Mouse (Mus musculus): ENCODE results near the gene Cutal. TPM values are rescaled to one million over a fixed set of nuclear protein-coding genes. Genes with fewer than 3 reads are reported as not detected.
A peak's percentile ranks its signal among the peaks of the same experiment; 100 is the strongest.

The Cutal gene
- polyA plus RNA-seq, 1 experiment from 2014 or later = 0.65 TPM

- Histone ChIP-seq H3K4me3 (ENCODE audit: low read length) (no peak overlapping the region), H3K36me3 (ENCODE audit: control insufficient read depth, insufficient read depth, low read length) (no peaks in the 10 kb centered on the region; the same call in 1 of the 2 replicates), H3K9me3 (ENCODE audit: control insufficient read depth, low read length) (no peaks in the 10 kb centered on the region), H3K27ac (ENCODE audit: low read length) (no peak overlapping the region), H3K4me2 (ENCODE audit: low read depth, low read length) (no peak overlapping the region), H3K27me3 (ENCODE audit: control insufficient read depth, insufficient read depth, low read depth, low read length) (no peaks in the 10 kb centered on the region), H3K4me1 (replicated peaks; ENCODE audit: control insufficient read depth, insufficient read depth, low read length) (peaks cover 14% of the 10 kb centered on the region), H3K9ac (ENCODE audit: low read length) (no peak overlapping the region)
- ATAC-seq (ENCODE audit: low read depth) = no peak
- WGBS = 91% methylated on average over 1 of the region's 1 CpGs
Measured at GRCm38 (mm10) chr2:34900412-34900811, 26.2 kb downstream of the Cutal start.

- no peak for ATAC-seq (ENCODE audit: low read depth)
- Histone ChIP-seq H3K9ac (ENCODE audit: low read length) (no peak overlapping the region), H3K27me3 (ENCODE audit: control insufficient read depth, insufficient read depth, low read depth, low read length) (no peaks in the 10 kb centered on the region), H3K36me3 (ENCODE audit: control insufficient read depth, insufficient read depth, low read length) (no peaks in the 10 kb centered on the region; the same call in 1 of the 2 replicates), H3K4me3 (ENCODE audit: low read length) (no peak overlapping the region), H3K4me2 (ENCODE audit: low read depth, low read length) (no peak overlapping the region), H3K4me1 (replicated peaks; ENCODE audit: control insufficient read depth, insufficient read depth, low read length) (peaks cover 14% of the 10 kb centered on the region), H3K27ac (ENCODE audit: low read length) (no peak overlapping the region), H3K9me3 (ENCODE audit: control insufficient read depth, low read length) (no peaks in the 10 kb centered on the region)
- 75% methylated on average over 4 of the region's 4 CpGs for WGBS
Measured at GRCm38 (mm10) chr2:34901726-34902125, 27.5 kb downstream of the Cutal start.

GRCm38 (mm10) chr2:34902731-34903130, 28.5 kb downstream of the Cutal start:
- no peak for ATAC-seq (ENCODE audit: low read depth)
- Histone ChIP-seq H3K4me3 (ENCODE audit: low read length) (no peak overlapping the region), H3K4me2 (ENCODE audit: low read depth, low read length) (no peak overlapping the region), H3K9me3 (ENCODE audit: control insufficient read depth, low read length) (no peaks in the 10 kb centered on the region), H3K27me3 (ENCODE audit: control insufficient read depth, insufficient read depth, low read depth, low read length) (no peaks in the 10 kb centered on the region), H3K36me3 (ENCODE audit: control insufficient read depth, insufficient read depth, low read length) (no peaks in the 10 kb centered on the region; the same call in 1 of the 2 replicates), H3K4me1 (replicated peaks; ENCODE audit: control insufficient read depth, insufficient read depth, low read length) (peaks cover 14% of the 10 kb centered on the region), H3K9ac (ENCODE audit: low read length) (peak overlapping the region; percentile 26; the same call in 1 of the 2 replicates), H3K27ac (ENCODE audit: low read length) (peak overlapping the region; percentile 44; the same call in 1 of the 2 replicates)
- 73% methylated on average over 6 of the region's 6 CpGs for WGBS

DNA sequence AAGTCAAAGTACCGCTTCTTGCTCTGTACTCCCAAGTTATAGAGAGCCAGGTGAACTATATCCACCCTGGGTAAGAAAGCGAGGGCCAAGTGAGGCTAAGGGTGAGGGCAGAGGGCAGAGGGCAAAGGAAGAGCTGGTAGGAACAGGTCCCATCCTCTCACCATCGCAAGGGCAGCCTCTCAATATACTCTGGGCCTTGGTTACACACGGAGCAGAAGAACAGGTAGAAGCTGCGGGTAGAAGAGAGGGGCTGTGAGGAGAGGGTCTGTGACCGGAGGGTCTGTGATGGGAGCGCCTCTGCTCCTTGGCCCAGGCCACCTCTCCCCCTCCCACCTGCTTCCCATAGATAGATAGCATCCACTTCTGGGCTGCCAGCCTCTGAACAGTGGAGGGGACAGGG, 29.0 kb downstream of the Cutal start:
- H3K9me3 ChIP-seq (ENCODE audit: control insufficient read depth, low read length) = no peaks in the 10 kb centered on the region
- WGBS = 81% methylated on average over 7 of the region's 7 CpGs
- peak overlapping the region; percentile 44 for H3K27ac ChIP-seq (ENCODE audit: low read length)

DNA sequence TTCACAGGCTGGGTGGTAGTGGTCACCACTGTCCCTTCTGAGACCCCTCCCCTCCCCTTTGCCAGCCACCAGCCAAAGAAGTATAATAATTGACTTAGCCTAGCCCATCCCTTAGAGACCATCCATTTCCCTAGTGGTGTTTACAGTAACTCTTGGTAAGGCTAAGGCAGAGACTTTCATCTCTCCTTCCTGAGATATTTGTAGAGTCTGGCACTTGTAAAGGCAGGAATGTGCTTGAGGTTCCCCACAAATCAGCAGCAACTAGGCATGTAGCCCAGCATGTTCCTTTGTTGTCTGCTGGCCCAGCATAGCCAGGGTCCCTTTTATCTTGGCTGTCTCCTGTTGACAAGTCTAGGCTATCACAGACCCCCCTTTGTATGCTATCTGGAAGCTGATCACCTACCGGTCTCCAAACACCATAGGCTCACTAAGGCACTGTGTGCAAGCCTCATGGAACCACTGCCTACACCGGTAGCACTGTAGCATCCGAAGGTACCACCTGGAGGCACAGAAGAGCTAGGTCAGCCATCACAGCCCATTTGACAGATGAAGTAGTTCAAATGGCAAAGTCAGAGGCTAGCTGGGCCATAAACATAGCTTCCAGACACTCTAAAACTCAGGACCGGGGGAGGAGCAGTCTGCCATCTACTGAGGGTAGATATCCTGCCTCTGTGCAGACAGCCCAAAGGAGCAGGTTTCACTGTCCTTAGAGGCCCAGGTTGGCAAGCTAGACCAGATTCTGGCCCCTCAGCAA, 29.6 kb downstream of the Cutal start:
- Histone ChIP-seq H3K27ac (ENCODE audit: low read length) (peak overlapping the region; percentile 44), H3K4me1 (replicated peaks; ENCODE audit: control insufficient read depth, insufficient read depth, low read length) (peaks cover 14% of the 10 kb centered on the region), H3K4me2 (ENCODE audit: low read depth, low read length) (no peak overlapping the region), H3K9ac (ENCODE audit: low read length) (no peak overlapping the region), H3K36me3 (ENCODE audit: control insufficient read depth, insufficient read depth, low read length) (no peaks in the 10 kb centered on the region; the same call in 1 of the 2 replicates), H3K4me3 (ENCODE audit: low read length) (no peak overlapping the region), H3K27me3 (ENCODE audit: control insufficient read depth, insufficient read depth, low read depth, low read length) (no peaks in the 10 kb centered on the region), H3K9me3 (ENCODE audit: control insufficient read depth, low read length) (no peaks in the 10 kb centered on the region)
- 49% methylated on average over 4 of the region's 4 CpGs for WGBS
- no peak for ATAC-seq (ENCODE audit: low read depth)

More for the DNA sequence above, 29.0 kb downstream of the Cutal start:
- Histone ChIP-seq H3K27me3 (ENCODE audit: control insufficient read depth, insufficient read depth, low read depth, low read length) (no peaks in the 10 kb centered on the region), H3K36me3 (ENCODE audit: control insufficient read depth, insufficient read depth, low read length) (no peaks in the 10 kb centered on the region; the same call in 1 of the 2 replicates), H3K4me2 (ENCODE audit: low read depth, low read length) (no peak overlapping the region), H3K9ac (ENCODE audit: low read length) (peak overlapping the region; percentile 26; the same call in 1 of the 2 replicates), H3K4me3 (ENCODE audit: low read length) (no peak overlapping the region), H3K4me1 (replicated peaks; ENCODE audit: control insufficient read depth, insufficient read depth, low read length) (peaks cover 14% of the 10 kb centered on the region)
- no peak for ATAC-seq (ENCODE audit: low read depth)

GRCm38 (mm10) chr2:34904849-34905542, 30.8 kb downstream of the Cutal start:
- peak overlapping the region; percentile 40 for H3K4me3 ChIP-seq (ENCODE audit: low read length)
- H3K4me2 ChIP-seq (ENCODE audit: low read depth, low read length) = peak overlapping the region; percentile 65
- peak overlapping the region; percentile 47; the same call in 1 of the 2 replicates for H3K27ac ChIP-seq (ENCODE audit: low read length)
- peak overlapping the region; percentile 39; the same call in 1 of the 2 replicates for H3K9ac ChIP-seq (ENCODE audit: low read length)
- peak; percentile 97 for ATAC-seq (ENCODE audit: low read depth)
- no peaks in the 10 kb centered on the region for H3K27me3 ChIP-seq (ENCODE audit: control insufficient read depth, insufficient read depth, low read depth, low read length)
- no peaks in the 10 kb centered on the region for H3K9me3 ChIP-seq (ENCODE audit: control insufficient read depth, low read length)
- peaks cover 14% of the 10 kb centered on the region for H3K4me1 ChIP-seq (replicated peaks; ENCODE audit: control insufficient read depth, insufficient read depth, low read length)
- under 1% methylated on average over 34 of the region's 34 CpGs for WGBS
- H3K36me3 ChIP-seq (ENCODE audit: control insufficient read depth, insufficient read depth, low read length) = no peaks in the 10 kb centered on the region

GRCm38 (mm10) chr2:34906426-34906825, 32.2 kb downstream of the Cutal start:
- Histone ChIP-seq H3K4me3 (ENCODE audit: low read length) (no peak overlapping the region), H3K4me2 (ENCODE audit: low read depth, low read length) (no peak overlapping the region), H3K27me3 (ENCODE audit: control insufficient read depth, insufficient read depth, low read depth, low read length) (no peaks in the 10 kb centered on the region; the same call in 1 of the 2 replicates), H3K36me3 (ENCODE audit: control insufficient read depth, insufficient read depth, low read length) (no peaks in the 10 kb centered on the region), H3K27ac (ENCODE audit: low read length) (no peak overlapping the region), H3K9ac (ENCODE audit: low read length) (no peak overlapping the region), H3K4me1 (replicated peaks; ENCODE audit: control insufficient read depth, insufficient read depth, low read length) (peaks cover 14% of the 10 kb centered on the region), H3K9me3 (ENCODE audit: control insufficient read depth, low read length) (no peaks in the 10 kb centered on the region)
- ATAC-seq (ENCODE audit: low read depth) = no peak
- WGBS = 60% methylated on average over 6 of the region's 6 CpGs

DNA sequence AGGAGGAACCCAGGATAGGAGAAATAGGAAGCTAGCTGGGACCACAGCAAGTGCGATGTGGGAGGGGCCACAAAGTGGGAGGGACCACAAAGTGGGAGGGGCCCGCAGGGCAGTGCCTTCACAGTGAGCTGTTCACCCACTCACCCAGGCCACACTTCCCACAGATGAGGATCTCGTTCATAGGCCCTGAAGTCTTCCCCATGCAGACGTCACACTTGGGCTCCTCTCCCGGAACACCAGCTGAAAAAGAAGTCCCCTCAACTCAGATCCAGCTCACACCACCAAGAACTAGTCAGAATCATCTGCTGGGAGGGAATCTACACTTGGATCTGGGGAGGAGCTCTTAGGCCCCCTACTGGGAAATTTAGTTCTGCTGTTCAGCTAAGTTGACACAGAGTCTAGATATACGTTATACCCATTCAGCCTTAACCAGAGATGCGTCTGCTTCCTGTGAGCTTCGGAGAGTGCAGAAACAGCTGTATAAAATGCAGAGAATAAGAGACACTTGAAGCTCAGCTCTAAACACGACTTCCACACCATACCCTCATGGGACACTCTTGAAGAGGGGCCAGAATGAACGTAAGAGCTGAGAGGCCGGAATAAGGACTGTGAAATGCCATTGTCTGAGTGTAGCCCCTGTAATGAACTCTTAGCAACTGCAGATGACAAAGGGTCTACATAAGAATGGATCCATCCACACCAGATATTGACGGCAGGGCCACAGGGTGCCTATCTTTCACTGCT, 32.8 kb downstream of the Cutal start:
- no peaks in the 10 kb centered on the region; the same call in 1 of the 2 replicates for H3K27me3 ChIP-seq (ENCODE audit: control insufficient read depth, insufficient read depth, low read depth, low read length)
- peaks cover 14% of the 10 kb centered on the region for H3K4me1 ChIP-seq (replicated peaks; ENCODE audit: control insufficient read depth, insufficient read depth, low read length)
- no peak for ATAC-seq (ENCODE audit: low read depth)
- H3K4me2 ChIP-seq (ENCODE audit: low read depth, low read length) = no peak overlapping the region
- no peak overlapping the region for H3K27ac ChIP-seq (ENCODE audit: low read length)
- no peaks in the 10 kb centered on the region for H3K36me3 ChIP-seq (ENCODE audit: control insufficient read depth, insufficient read depth, low read length)
- H3K9ac ChIP-seq (ENCODE audit: low read length) = no peak overlapping the region
- no peaks in the 10 kb centered on the region for H3K9me3 ChIP-seq (ENCODE audit: control insufficient read depth, low read length)
- WGBS = 41% methylated on average over 12 of the region's 12 CpGs
- no peak overlapping the region for H3K4me3 ChIP-seq (ENCODE audit: low read length)

- Histone ChIP-seq H3K4me1 (replicated peaks; ENCODE audit: control insufficient read depth, insufficient read depth, low read length) (peaks cover 9% of the 10 kb centered on the region), H3K27me3 (ENCODE audit: control insufficient read depth, insufficient read depth, low read depth, low read length) (peaks cover 3% of the 10 kb centered on the region), H3K36me3 (ENCODE audit: control insufficient read depth, insufficient read depth, low read length) (no peaks in the 10 kb centered on the region), H3K27ac (ENCODE audit: low read length) (no peak overlapping the region), H3K4me2 (ENCODE audit: low read depth, low read length) (no peak overlapping the region), H3K4me3 (ENCODE audit: low read length) (no peak overlapping the region), H3K9me3 (ENCODE audit: control insufficient read depth, low read length) (no peaks in the 10 kb centered on the region), H3K9ac (ENCODE audit: low read length) (no peak overlapping the region)
- WGBS = 85% methylated on average over 4 of the region's 4 CpGs
- no peak for ATAC-seq (ENCODE audit: low read depth)
Measured at GRCm38 (mm10) chr2:34909719-34910118, 35.5 kb downstream of the Cutal start.
